Mouse (Mus musculus): ENCODE data around the gene Slc30a4. TPM values are rescaled to one million over a fixed set of nuclear protein-coding genes. Genes with fewer than 3 reads are reported as not detected.

Slc30a4 gene
- 8.2 and 9.9 TPM in 2 replicates for polyA plus RNA-seq (2015; fragmentation: Nextera tagmentation; extraction: Ambion mirVana)

DNA sequence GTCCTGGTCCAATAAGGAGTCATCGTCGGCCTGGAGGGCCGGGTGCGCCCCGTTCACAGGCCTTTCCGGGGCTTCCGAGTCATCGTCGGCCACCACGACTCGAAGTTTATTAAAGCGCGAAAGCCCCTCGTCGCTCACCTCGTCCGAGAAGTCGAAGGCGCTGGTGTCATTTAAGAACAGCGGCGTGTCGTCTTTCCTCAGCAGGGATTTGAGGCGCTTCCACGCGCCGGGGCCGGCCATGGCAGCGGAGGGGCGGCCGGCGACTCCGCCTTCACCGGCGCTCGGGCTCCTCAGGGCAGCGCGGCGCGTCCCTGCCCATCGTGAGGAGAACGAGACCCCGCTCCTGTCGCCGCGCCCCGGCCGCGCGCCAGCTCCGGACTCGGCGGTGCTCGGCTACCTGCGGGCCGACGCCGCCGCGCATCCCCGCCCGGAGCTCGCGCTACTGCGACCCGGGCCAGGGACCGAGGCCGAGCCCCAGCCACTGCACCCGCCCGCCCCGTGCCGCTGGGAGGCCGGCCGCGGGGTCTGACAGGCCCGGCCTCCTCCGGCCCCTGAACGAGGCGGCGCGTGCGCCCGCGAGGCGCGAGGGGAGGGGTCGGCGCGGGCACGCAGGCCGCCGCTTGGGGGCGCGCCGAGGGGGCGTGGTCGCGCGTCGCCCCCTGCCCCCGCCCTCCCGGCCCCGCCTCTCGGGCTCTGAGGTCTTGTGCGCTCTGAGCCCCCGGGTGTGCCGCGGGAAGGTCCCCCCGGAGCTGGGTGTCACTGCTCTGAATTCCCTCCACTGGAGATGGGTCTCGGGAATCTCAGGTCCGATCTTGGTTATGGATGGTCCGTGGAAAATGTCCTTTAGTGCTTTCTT lies at the start of gene Slc30a4:
Slc30a4 (minus strand) TSS at position 483 of the 856 bp plus-strand sequence.
- Histone ChIP-seq H3K4me1 (peaks cover 14% of the 10 kb centered on the region), H3K36me3 (no peaks in the 10 kb centered on the region), H3K4me2 (replicated peaks) (peak within 1 kb of the TSS; percentile 78), H3K9ac (peak within 1 kb of the TSS; percentile 85), H3K27ac (peak within 1 kb of the TSS; percentile 28; the same call in 1 of the 2 replicates), H3K9me3 (no peaks in the 10 kb centered on the region), H3K27me3 (0 out of 2 replicates have a peak, but pooled peaks cover 2% of the 10 kb centered on the region), H3K4me3 (peak within 1 kb of the TSS; percentile 72)
- peak; percentile 98 for ATAC-seq (ENCODE audit: low FRiP score, low read depth)
- under 1% methylated on average over 84 of the region's 111 CpGs for WGBS

DNA sequence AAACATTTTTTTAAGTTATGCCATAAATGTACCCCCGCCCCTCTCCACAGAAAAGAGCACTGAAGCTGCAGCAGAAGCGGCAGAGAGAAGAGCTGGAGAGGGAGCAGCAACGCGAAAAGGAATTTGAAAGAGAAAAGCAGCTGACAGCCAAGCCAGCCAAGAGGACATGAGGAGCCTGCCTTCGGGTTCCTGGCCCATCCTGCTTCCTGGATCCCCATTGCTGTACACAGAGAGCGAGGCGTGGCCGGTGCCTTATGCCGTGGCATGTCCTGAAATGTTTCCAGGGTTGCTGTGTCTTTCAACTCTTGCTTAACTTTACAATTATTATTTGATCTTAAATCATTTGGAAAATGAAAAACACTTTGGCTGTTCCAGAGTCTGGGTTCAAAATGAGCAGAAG lies 44.0 kb upstream of the Slc30a4 start:
- Histone ChIP-seq H3K4me1 (no peaks in the 10 kb centered on the region), H3K27ac (no peak overlapping the region), H3K9me3 (no peaks in the 10 kb centered on the region), H3K4me2 (replicated peaks) (no peak overlapping the region), H3K4me3 (no peak overlapping the region), H3K9ac (no peak overlapping the region), H3K27me3 (no peaks in the 10 kb centered on the region), H3K36me3 (peaks cover 62% of the 10 kb centered on the region)
- 92% methylated on average over 9 of the region's 9 CpGs for WGBS
- no peak for ATAC-seq (ENCODE audit: low FRiP score, low read depth)

DNA sequence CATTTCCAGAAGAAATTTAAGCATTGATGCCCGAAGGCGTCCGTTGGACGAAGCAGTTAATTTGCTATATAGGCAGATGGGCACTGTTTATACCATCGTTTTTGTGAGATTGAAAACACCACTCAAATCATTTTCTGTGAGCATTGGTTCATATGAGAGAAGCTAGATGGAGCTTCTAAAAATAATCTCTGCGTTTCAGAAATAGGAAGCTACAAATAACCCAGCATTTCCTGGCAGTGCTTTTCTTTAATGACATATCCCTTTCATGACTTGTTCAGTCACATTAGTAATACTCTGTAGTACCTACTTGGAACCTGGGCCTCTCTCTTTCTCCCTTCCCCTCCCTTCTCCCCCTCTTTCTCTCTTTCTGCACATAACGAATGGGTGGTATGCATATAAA lies 36.6 kb upstream of the Slc30a4 start:
- no peak for ATAC-seq (ENCODE audit: low FRiP score, low read depth)
- WGBS: 18% methylated on average over 7 of the region's 7 CpGs
- Histone ChIP-seq H3K9ac (peak overlapping the region; percentile 93), H3K4me2 (replicated peaks) (peak overlapping the region; percentile 72), H3K27ac (no peak overlapping the region; the same call in 1 of the 2 replicates), H3K36me3 (peaks cover 13% of the 10 kb centered on the region), H3K4me1 (peaks cover 10% of the 10 kb centered on the region), H3K9me3 (no peaks in the 10 kb centered on the region), H3K4me3 (peak overlapping the region; percentile 84), H3K27me3 (peaks cover 12% of the 10 kb centered on the region)

DNA sequence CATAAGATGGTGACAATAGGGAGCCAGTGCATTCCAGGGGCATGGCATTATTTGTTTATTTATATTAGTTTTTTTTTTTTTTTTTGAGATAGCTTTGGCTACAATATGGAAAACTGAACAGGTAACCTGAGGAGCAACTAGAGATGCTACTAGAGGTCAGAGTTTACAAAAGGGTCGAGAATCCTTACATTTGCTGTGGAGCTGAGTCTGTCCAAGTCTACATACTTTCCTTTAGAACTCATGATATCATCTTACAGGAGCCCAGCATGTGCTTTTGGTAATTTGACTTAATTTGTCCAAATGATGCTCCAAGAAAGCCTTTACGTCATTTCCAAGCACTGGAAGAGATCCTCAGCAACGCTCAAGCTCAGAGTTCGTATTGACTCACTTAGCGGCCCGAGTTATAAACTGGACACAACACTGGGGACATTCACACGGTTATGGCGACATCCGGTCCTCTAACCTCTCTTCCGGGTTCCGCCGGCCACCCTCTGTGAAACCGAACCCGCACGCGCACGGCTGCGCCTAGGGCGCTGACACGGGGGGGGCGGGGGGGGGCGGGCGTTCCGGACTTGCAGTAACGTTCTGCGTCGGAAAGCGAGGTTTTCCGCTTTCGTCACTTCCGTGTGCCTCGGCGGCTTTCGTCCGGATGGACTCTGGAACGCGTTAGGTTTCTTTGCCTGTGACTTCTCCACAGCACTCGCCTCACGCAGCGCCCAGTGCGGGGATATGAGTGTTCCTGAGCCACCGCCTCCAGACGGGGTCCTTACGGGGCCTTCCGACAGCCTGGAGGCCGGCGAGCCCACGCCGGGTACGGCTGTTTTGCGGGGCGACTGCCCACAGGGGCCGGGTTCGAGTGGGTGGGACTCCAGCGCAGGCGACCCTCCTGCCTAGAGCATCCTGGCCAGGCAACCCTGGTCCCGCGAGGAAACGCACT lies 35.7 kb upstream of the Slc30a4 start, which contains the start of gene Bloc1s6:
Bloc1s6 (plus strand) TSS at position 610 of the 937 bp plus-strand sequence.
- Histone ChIP-seq H3K36me3 (peaks cover 8% of the 10 kb centered on the region), H3K27me3 (peaks cover 13% of the 10 kb centered on the region), H3K9me3 (no peaks in the 10 kb centered on the region), H3K4me2 (replicated peaks) (peak within 1 kb of the TSS; percentile 72), H3K4me3 (peak within 1 kb of the TSS; percentile 84), H3K4me1 (peaks cover 10% of the 10 kb centered on the region), H3K9ac (peak within 1 kb of the TSS; percentile 93), H3K27ac (peak within 1 kb of the TSS; percentile 95)
- under 1% methylated on average over 56 of the region's 59 CpGs for WGBS
- peak; percentile 98 for ATAC-seq (ENCODE audit: low FRiP score, low read depth)

DNA sequence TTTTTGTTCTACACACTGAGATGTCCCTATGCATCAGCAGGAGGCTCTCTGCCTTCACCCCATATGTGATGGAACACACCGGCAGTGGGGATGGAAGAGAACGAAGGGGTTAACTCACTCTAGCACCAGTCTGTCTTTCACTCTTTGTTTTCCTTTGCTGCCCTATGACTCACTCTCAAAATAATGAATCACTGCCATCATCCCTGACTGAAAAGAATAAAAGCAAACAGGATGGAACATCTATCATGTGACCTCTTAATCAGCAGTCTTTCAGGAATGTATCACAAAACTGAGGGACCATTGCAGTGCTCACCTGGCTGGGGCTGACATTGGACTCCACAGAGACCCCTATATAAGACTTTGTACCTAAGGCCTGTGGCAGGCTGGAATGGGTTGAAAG lies 29.0 kb upstream of the Slc30a4 start:
- Histone ChIP-seq H3K27ac (no peak overlapping the region), H3K4me2 (replicated peaks) (no peak overlapping the region), H3K9me3 (no peaks in the 10 kb centered on the region), H3K4me3 (no peak overlapping the region), H3K36me3 (no peaks in the 10 kb centered on the region), H3K4me1 (no peaks in the 10 kb centered on the region), H3K27me3 (peaks cover 17% of the 10 kb centered on the region), H3K9ac (no peak overlapping the region)
- WGBS: 88% methylated on average over 2 of the region's 2 CpGs
- no peak for ATAC-seq (ENCODE audit: low FRiP score, low read depth)

DNA sequence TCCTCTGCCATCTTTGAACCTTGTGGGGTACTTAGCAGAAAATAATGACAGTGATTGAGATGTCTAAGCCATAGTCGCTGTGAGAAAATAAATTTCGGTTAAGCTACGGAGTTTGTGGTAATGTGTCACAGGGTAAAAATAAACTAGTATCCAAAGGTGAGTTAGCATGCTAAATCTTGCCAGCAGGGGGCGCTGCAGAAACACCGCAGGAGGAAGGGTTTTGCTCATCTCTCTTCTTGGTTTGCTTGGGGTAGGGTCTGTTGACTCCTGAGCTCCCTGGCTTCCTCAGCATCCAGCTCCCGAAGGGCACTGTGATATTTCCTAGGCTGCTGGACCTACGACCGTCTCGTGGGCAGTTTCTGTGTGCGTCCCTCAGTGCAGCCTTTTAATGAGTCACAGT lies 23.1 kb upstream of the Slc30a4 start:
- no peak overlapping the region for H3K27ac ChIP-seq

DNA sequence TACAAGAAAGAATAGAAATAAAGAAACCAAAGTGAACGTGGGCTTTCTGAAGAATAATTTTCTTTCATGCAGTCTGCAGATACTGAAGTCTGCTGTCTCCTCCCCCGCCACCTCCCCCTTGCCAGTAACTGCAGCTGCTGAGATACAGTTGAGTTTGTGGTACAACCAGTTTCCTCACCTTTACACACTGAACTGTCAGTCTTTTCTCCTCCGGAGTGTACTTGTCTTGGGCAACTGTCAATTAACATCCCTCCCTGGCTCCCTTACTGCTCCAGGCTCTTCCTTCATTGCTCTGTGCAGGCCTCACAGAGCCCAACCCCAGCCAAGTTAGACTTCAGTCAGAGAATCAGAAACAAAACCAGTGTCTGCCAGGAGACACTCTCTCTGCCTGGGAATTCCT lies 18.1 kb upstream of the Slc30a4 start:
- no peak for ATAC-seq (ENCODE audit: low FRiP score, low read depth)
- Histone ChIP-seq H3K4me2 (replicated peaks) (no peak overlapping the region), H3K4me1 (no peaks in the 10 kb centered on the region), H3K9ac (no peak overlapping the region), H3K36me3 (no peaks in the 10 kb centered on the region), H3K9me3 (no peaks in the 10 kb centered on the region), H3K27ac (no peak overlapping the region), H3K27me3 (no peaks in the 10 kb centered on the region; the same call in 1 of the 2 replicates), H3K4me3 (no peak overlapping the region)
- 73% methylated on average over 3 of the region's 3 CpGs for WGBS

More for the DNA sequence above, 23.1 kb upstream of the Slc30a4 start:
- WGBS: 59% methylated on average over 10 of the region's 10 CpGs
- H3K4me3 ChIP-seq: no peak overlapping the region
- H3K36me3 ChIP-seq: no peaks in the 10 kb centered on the region
- no peak overlapping the region for H3K9ac ChIP-seq
- H3K27me3 ChIP-seq: no peaks in the 10 kb centered on the region; the same call in 1 of the 2 replicates
- no peak overlapping the region for H3K4me2 ChIP-seq (replicated peaks)
- no peaks in the 10 kb centered on the region for H3K9me3 ChIP-seq
- no peaks in the 10 kb centered on the region for H3K4me1 ChIP-seq
- ATAC-seq (ENCODE audit: low FRiP score, low read depth): no peak

DNA sequence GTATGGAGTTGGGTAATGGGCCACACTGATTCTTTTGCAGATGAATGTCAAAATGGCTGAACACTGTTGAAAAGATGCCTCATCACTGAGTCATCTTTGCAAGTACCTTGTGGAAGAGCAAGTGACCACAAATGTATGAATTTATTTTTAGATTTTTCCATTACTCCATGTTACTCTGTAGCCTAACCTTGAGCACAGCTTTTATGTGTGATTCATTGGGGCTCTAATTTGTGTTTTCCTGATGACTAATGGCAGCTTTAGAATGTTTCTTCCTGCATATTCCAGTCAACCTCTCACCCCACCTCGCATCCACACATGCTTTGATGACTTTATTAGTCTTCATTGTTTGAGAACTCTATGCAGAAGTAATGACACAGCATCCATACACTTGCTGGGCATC lies 16.8 kb upstream of the Slc30a4 start:
- no peak for ATAC-seq (ENCODE audit: low FRiP score, low read depth)

DNA sequence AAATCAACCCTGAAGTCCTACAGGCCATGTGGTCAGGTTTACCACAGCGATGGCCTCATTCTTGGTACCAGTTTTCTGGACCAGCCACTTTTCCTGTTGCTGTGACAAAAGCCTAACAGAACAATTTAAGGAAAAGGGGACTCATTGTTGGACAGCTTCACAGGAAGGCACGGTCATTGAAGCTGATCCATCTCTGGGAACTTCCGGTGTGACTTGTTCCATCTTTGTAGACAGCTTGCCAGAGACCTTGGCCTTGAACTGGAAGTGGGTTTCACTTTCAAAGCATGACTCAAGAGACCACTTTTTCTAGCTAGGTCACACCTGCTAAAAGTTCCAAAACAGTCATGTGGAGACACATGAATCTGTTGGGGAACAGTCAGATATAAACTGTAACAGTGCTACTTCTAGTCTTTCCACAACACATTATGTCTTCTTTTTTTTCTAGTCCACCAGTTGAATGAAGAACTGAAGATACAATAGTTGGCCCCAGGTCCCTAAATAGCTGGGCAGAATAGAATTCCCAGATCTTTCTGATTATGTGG lies 13.9 kb upstream of the Slc30a4 start:
- H3K36me3 ChIP-seq: no peaks in the 10 kb centered on the region
- WGBS: 83% methylated on average over 3 of the region's 3 CpGs
- H3K4me2 ChIP-seq (replicated peaks): no peak overlapping the region
- no peak overlapping the region for H3K9ac ChIP-seq
- H3K27me3 ChIP-seq: no peaks in the 10 kb centered on the region; the same call in 1 of the 2 replicates
- H3K27ac ChIP-seq: no peak overlapping the region
- H3K4me3 ChIP-seq: no peak overlapping the region
- ATAC-seq (ENCODE audit: low FRiP score, low read depth): no peak
- H3K9me3 ChIP-seq: no peaks in the 10 kb centered on the region
- H3K4me1 ChIP-seq: no peaks in the 10 kb centered on the region

More for the DNA sequence above, 16.8 kb upstream of the Slc30a4 start:
- H3K4me1 ChIP-seq: no peaks in the 10 kb centered on the region
- no peaks in the 10 kb centered on the region; the same call in 1 of the 2 replicates for H3K27me3 ChIP-seq
- WGBS: 61% methylated on average over 1 of the region's 1 CpGs
- no peak overlapping the region for H3K4me3 ChIP-seq
- H3K36me3 ChIP-seq: no peaks in the 10 kb centered on the region
- no peaks in the 10 kb centered on the region for H3K9me3 ChIP-seq
- H3K27ac ChIP-seq: no peak overlapping the region
- H3K9ac ChIP-seq: no peak overlapping the region
- H3K4me2 ChIP-seq (replicated peaks): no peak overlapping the region

DNA sequence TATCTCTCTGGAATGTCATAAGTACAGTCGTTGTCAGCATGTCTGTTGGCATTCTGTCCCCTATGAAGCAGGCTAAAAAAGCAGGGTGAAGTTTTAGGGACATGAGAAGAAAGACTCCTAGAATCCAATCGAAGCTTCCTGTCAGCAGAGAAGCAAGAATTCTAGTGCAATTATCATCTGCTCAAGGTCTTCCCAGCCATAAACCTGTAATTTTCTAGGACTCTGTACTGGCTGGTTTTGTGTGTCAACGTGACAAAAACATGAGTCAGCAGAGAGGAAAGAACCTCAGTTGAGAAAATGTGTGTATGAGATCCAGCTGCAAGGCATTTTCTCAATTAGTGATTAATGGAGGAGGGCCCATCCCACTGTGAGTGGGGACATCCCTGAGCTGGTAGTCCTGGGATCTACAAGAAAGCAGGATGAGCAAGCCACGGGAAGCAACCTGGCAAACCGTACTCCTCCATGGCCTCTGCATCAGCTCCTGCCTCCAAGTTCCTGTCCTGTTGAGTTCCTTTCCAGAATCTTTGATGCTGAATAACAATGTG lies 12.8 kb upstream of the Slc30a4 start:
- Histone ChIP-seq H3K27me3 (no peaks in the 10 kb centered on the region), H3K27ac (no peak overlapping the region), H3K4me3 (no peak overlapping the region), H3K4me1 (no peaks in the 10 kb centered on the region), H3K9ac (no peak overlapping the region), H3K4me2 (replicated peaks) (no peak overlapping the region), H3K36me3 (no peaks in the 10 kb centered on the region), H3K9me3 (no peaks in the 10 kb centered on the region)
- no peak for ATAC-seq (ENCODE audit: low FRiP score, low read depth)
- 69% methylated on average over 5 of the region's 5 CpGs for WGBS

DNA sequence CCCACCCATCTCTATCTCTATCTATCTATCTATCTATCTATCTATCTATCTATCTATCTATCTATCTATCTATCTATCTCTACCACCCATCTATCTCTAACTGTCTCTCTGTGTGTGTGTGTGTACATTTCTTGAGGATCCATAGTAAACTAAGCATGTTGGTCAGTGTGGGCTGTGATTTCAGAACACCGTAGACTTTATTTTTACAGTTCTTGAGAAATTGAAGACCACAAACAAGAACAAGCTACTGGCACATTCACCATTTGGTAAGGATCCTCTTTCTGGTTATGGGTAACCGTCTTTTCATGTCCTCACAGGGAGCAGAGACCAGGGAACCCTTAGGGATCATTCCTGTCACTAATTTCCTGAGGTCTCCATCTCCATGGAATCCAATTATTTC lies 10.4 kb upstream of the Slc30a4 start:
- Histone ChIP-seq H3K27me3 (peaks cover 2% of the 10 kb centered on the region; the same call in 1 of the 2 replicates), H3K4me2 (replicated peaks) (no peak overlapping the region), H3K36me3 (no peaks in the 10 kb centered on the region), H3K9ac (no peak overlapping the region), H3K4me1 (no peaks in the 10 kb centered on the region), H3K9me3 (no peaks in the 10 kb centered on the region), H3K4me3 (no peak overlapping the region), H3K27ac (no peak overlapping the region)
- no peak for ATAC-seq (ENCODE audit: low FRiP score, low read depth)
- WGBS: 81% methylated on average over 2 of the region's 2 CpGs
